Mouse (Mus musculus) myocyte (in vitro differentiated cells): ENCODE results near the gene Stum. TPM values are rescaled to one million over a fixed set of nuclear protein-coding genes. Genes with fewer than 3 reads are reported as not detected.

Source experiments
- H3K27me3 ChIP-seq: one replicate; pipeline ENCODE4 v1.6.1; 2011; ENCODE audit not compliant: control insufficient read depth, insufficient read depth, insufficient read length
- H3K36me3 ChIP-seq: one replicate; pipeline ENCODE4 v1.6.1; 2011; ENCODE audit not compliant: control insufficient read depth, insufficient read depth
- H3K4me2 ChIP-seq: one replicate; pipeline ENCODE4 v1.6.1; 2011; ENCODE audit warnings: low read depth, control low read depth
- H3K4me3 ChIP-seq: one replicate; pipeline ENCODE4 v1.5.1; 2011; ENCODE audit warnings: mild to moderate bottlenecking, control low read depth, moderate library complexity
- H3K79me2 ChIP-seq: one replicate; pipeline ENCODE4 v1.6.1; 2011; ENCODE audit not compliant: control insufficient read depth, insufficient read depth
- H3ac ChIP-seq: one replicate; pipeline ENCODE4 v1.6.1; 2011; ENCODE audit not compliant: control insufficient read depth, insufficient read length
- CEBPB ChIP-seq: IDR thresholded peaks from 2 replicates; pipeline ENCODE4 v1.6.1; 2011; ENCODE audit warnings: mild to moderate bottlenecking, moderate library complexity; ENCODE audit not compliant: poor library complexity, insufficient read depth, severe bottlenecking
- E2F4 ChIP-seq: IDR thresholded peaks from one replicate; pipeline ENCODE4 v1.6.1; 2011; ENCODE audit warnings: mild to moderate bottlenecking, control low read depth, moderate library complexity; ENCODE audit not compliant: insufficient read depth
- MAX ChIP-seq: IDR thresholded peaks from one replicate; pipeline ENCODE4 v1.6.1; 2011; ENCODE audit warnings: low read depth, mild to moderate bottlenecking, control low read depth
- MYOD1 ChIP-seq, 3 experiments: IDR thresholded peaks; one replicate each; pipeline ENCODE4 v1.6.1; 2011; ENCODE audit warnings: control low read depth in 2 of 3, low read depth in 2 of 3, mild to moderate bottlenecking in 2 of 3, moderate library complexity in 1 of 3; ENCODE audit not compliant: insufficient read length in 2 of 3, control insufficient read depth in 1 of 3
- MYOG ChIP-seq, 3 experiments: IDR thresholded peaks; one replicate each; pipeline ENCODE4 v1.6.1; 2011; ENCODE audit warnings: control low read depth in 2 of 3, low read depth in 2 of 3, mild to moderate bottlenecking in 2 of 3; ENCODE audit not compliant: insufficient read length in 2 of 3, control insufficient read depth in 1 of 3, insufficient read depth in 1 of 3
- POLR2A ChIP-seq: IDR thresholded peaks from one replicate; pipeline ENCODE4 v1.6.1; 2011; ENCODE audit warnings: low read depth, mild to moderate bottlenecking, control low read depth, moderate library complexity; ENCODE audit not compliant: insufficient read length
- POLR2AphosphoS2 ChIP-seq: IDR thresholded peaks from one replicate; pipeline ENCODE4 v1.6.1; 2011; ENCODE audit warnings: low read depth, control low read depth; ENCODE audit not compliant: insufficient read length
- REST ChIP-seq: IDR thresholded peaks from one replicate; pipeline ENCODE4 v1.6.1; 2011; ENCODE audit warnings: mild to moderate bottlenecking, control low read depth, moderate library complexity; ENCODE audit not compliant: insufficient read depth, insufficient read length
- SRF ChIP-seq: IDR thresholded peaks from one replicate; pipeline ENCODE4 v1.6.1; 2011; ENCODE audit warnings: low read depth; ENCODE audit not compliant: control insufficient read depth, insufficient read length
- TCF12 ChIP-seq: IDR thresholded peaks from one replicate; pipeline ENCODE4 v1.6.1; 2011; ENCODE audit warnings: mild to moderate bottlenecking, control low read depth; ENCODE audit not compliant: poor library complexity, insufficient read depth, severe bottlenecking
- TCF3 ChIP-seq: IDR thresholded peaks from one replicate; pipeline ENCODE4 v1.6.1; 2011; ENCODE audit warnings: low read depth, control low read depth; ENCODE audit not compliant: insufficient read length
- USF1 ChIP-seq: IDR thresholded peaks from one replicate; pipeline ENCODE4 v1.6.1; 2011; ENCODE audit warnings: low read depth, mild to moderate bottlenecking, control low read depth, moderate library complexity
- polyA plus RNA-seq: library from polyadenylated mRNA; unstranded; fragments of >200 nt; fragmentation: generic; extraction: Trizol; gene quantifications from one replicate; pipeline ENCODE4 v1.2.1, GENCODE M21; 2012; ENCODE audit warnings: missing spikeins

Gene Stum
- polyA plus RNA-seq, 1 experiment: 0.28 TPM

DNA sequence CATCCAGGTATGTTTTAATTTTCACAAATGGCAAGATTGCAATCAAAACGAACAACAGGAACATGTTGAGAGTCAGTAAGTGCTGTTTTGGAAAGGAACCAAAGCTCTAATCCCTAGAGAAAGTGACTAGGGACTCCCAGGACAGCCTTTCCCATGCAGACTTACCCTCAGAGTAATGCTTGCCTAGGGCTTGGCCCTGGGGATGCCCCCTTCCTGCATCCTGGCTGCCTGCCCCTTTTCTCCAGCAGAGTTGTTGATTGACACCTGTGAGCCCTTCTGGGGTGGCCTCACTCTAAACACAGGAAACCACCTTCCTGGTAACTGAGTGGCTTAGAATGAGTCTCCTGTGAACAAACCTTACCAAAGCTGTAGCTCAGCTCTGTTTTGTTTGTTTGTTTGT, 94.8 kb downstream of the Stum start:
- Histone ChIP-seq H3K4me2 (no peak overlapping the region), H3ac (no peak overlapping the region), H3K36me3 (no peaks in the 10 kb centered on the region), H3K4me3 (no peak overlapping the region), H3K27me3 (no peaks in the 10 kb centered on the region), H3K79me2 (no peaks in the 10 kb centered on the region)
- no peak for TF ChIP-seq MYOD1 (IDR thresholded peaks at IDR 0.05; ENCODE audit: control insufficient read depth in 1 of 3, insufficient read length in 2 of 3, low read depth in 2 of 3)
- no peak for TF ChIP-seq REST
- TF ChIP-seq CEBPB: no peak
- no peak for TF ChIP-seq MAX
- TF ChIP-seq USF1: no peak
- no peak for TF ChIP-seq POLR2AphosphoS2
- TF ChIP-seq E2F4: no peak
- TF ChIP-seq SRF: no peak
- no peak for TF ChIP-seq MYOG (IDR thresholded peaks at IDR 0.05; ENCODE audit: control insufficient read depth in 1 of 3, insufficient read depth in 1 of 3, insufficient read length in 2 of 3, low read depth in 2 of 3)
- TF ChIP-seq POLR2A: no peak
- no peak for TF ChIP-seq TCF12

DNA sequence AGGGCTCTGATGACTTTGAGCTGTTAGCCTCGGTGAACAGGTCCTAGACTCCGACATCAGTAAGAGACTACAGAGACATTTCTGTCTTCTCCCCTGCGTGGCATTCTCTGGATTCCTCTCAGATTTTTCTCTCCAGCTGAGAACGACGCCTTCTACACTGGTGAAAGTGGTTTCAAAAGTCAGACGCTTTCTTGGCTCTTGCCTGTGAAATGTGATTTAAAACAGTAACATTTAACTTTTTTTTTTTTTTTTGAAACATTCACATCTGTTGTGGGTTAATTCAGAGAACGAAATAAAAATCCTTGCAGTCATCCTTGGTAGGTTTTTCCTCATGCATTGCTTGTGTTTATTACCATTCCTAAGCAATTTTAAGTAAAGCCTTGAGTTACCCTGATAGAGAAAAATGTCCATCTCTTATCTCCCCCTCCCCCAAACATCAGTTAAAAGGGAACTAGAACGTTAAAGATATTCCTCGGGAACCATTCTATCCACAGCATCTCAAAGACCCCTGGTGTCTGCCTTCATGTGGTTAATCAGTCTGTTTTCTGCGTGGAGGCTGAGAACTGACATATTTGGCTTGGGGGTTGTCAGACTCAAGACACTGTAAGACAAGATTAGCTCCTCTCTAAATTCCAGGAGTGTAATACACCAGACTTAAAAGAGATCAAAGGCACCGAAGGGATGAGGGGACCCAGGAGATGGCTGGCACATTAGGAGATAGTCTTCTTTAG, 95.4 kb downstream of the Stum start:
- no peak overlapping the region for H3ac ChIP-seq
- no peaks in the 10 kb centered on the region for H3K36me3 ChIP-seq
- no peaks in the 10 kb centered on the region for H3K27me3 ChIP-seq
- H3K79me2 ChIP-seq: no peaks in the 10 kb centered on the region
- no peak for TF ChIP-seq CEBPB
- TF ChIP-seq MAX: no peak
- no peak for TF ChIP-seq MYOG (IDR thresholded peaks at IDR 0.05; ENCODE audit: control insufficient read depth in 1 of 3, insufficient read depth in 1 of 3, insufficient read length in 2 of 3, low read depth in 2 of 3)
- TF ChIP-seq REST: no peak
- no peak for TF ChIP-seq MYOD1 (IDR thresholded peaks at IDR 0.05; ENCODE audit: control insufficient read depth in 1 of 3, insufficient read length in 2 of 3, low read depth in 2 of 3)
- no peak for TF ChIP-seq TCF3
- TF ChIP-seq E2F4: no peak
- TF ChIP-seq POLR2A: no peak
- no peak for TF ChIP-seq TCF12
- TF ChIP-seq SRF: no peak
- TF ChIP-seq POLR2AphosphoS2: no peak
- no peak for TF ChIP-seq USF1
- peak overlapping the region; percentile 19 for H3K4me3 ChIP-seq
- H3K4me2 ChIP-seq: peak overlapping the region; percentile 80

DNA sequence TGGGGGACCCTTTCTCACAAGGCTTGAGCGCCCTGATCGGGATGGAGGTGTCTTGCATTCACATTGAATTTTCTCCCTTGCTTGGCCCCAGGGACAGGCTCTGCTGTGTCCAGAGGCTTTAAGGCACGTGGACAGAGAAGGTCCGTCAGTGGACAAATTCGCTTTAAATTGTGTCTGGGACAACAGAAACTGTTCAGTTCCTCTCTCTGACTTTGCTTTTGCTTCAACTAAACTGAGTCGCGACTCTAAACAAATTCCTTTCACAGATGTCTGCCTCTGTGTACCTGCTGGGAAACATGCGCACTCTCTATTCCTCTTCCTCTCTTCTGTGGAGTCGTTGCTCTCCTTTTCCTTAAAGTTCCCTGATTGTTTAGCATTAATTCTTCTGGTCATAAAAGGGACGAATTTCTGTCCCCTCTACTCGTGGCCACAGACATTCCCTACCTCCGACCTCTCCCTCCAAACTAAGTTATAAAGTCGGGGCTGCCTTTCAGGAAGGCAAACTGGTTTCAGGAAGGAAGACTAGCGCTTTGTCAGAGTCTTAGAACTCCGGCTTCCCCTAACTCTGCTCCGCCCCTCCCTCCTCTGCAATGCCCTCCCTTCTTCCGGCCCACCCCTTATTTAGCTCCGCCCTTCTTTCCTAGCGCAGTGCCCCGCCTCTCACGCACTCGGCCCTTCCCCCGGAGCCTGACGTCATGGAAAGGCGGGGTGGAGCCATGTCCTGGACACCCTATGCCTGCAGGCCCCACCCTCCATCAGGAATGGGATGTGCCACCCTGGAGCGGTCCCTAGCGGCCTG, 96.2 kb downstream of the Stum start:
- Histone ChIP-seq H3K79me2 (no peaks in the 10 kb centered on the region), H3K4me3 (peak overlapping the region; percentile 19), H3K36me3 (no peaks in the 10 kb centered on the region), H3ac (no peak overlapping the region), H3K27me3 (no peaks in the 10 kb centered on the region), H3K4me2 (peak overlapping the region; percentile 84)
- TF ChIP-seq REST (no peak), E2F4 (no peak), POLR2A (peak; percentile 61), TCF12 (no peak), USF1 (peak; percentile 4), MYOG (IDR thresholded peaks at IDR 0.05; ENCODE audit: control insufficient read depth in 1 of 3, insufficient read depth in 1 of 3, insufficient read length in 2 of 3, low read depth in 2 of 3) (peak in 1 of 3 experiments; percentile 15), POLR2AphosphoS2 (peak; percentile 74), SRF (peak; percentile 54), CEBPB (no peak), TCF3 (no peak), MYOD1 (IDR thresholded peaks at IDR 0.05; ENCODE audit: control insufficient read depth in 1 of 3, insufficient read length in 2 of 3, low read depth in 2 of 3) (no peak)

DNA sequence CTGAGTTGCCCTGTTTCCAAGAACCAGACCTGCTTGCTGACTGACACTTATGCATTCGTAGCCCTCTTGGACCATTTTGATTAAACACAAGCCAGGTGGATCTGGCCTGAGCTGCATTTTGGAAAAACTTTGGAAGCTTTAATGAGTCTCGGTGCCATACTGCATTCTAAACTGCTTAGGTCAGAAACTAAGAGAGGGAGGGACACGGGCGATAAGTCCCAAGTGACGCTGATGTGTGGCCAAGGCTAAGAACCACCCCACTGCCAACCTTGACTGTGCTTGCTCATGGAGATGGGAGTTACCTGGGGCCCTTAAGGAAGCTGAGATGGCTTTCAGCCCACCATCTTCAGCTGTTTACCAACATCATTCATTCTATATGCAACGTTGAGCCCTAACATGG, 98.0 kb downstream of the Stum start:
- no peak overlapping the region for H3K4me3 ChIP-seq
- H3K79me2 ChIP-seq: no peaks in the 10 kb centered on the region
- no peaks in the 10 kb centered on the region for H3K36me3 ChIP-seq
- H3K27me3 ChIP-seq: no peaks in the 10 kb centered on the region
- TF ChIP-seq TCF3 (no peak), E2F4 (no peak), MYOG (IDR thresholded peaks at IDR 0.05; ENCODE audit: control insufficient read depth in 1 of 3, insufficient read depth in 1 of 3, insufficient read length in 2 of 3, low read depth in 2 of 3) (no peak), REST (no peak), POLR2AphosphoS2 (no peak), MAX (no peak), SRF (no peak), MYOD1 (IDR thresholded peaks at IDR 0.05; ENCODE audit: control insufficient read depth in 1 of 3, insufficient read length in 2 of 3, low read depth in 2 of 3) (no peak), TCF12 (no peak), POLR2A (no peak), USF1 (no peak), CEBPB (no peak)
- no peak overlapping the region for H3ac ChIP-seq
- no peak overlapping the region for H3K4me2 ChIP-seq
